Mouse (Mus musculus): ENCODE data around the gene Olfr559.

The Olfr559 gene

GRCm38 (mm10) chr7:102727391-102727790 lies at the start of gene Olfr559:
Gene Olfr559 (minus strand): TSS chr7:102727491.
- DNase-seq (ENCODE audit: low read depth, low spot score) = no peak

- no peak for DNase-seq (ENCODE audit: low read depth, low spot score)
Measured at GRCm38 (mm10) chr7:102770921-102771320, 43.6 kb upstream of the Olfr559 start, which contains the start of gene Olfr561. Gene Olfr561 (plus strand): TSS chr7:102771221.

- DNase-seq (ENCODE audit: low read depth, low spot score) = no peak
Measured at GRCm38 (mm10) chr7:102759266-102759665, 32.0 kb upstream of the Olfr559 start, which contains the start of the genes Olfr560 and Olfr78. Gene Olfr560 (minus strand): TSS chr7:102759366. Gene Olfr78 (minus strand): TSS chr7:102759471.

- DNase-seq (ENCODE audit: low read depth, low spot score) = peak; percentile 7
Measured at GRCm38 (mm10) chr7:102752086-102752485, 24.8 kb upstream of the Olfr559 start.

GRCm38 (mm10) chr7:102737705-102738104 lies 10.4 kb upstream of the Olfr559 start:
- DNase-seq (ENCODE audit: low read depth, low spot score) = no peak

- DNase-seq (ENCODE audit: low read depth, low spot score) = no peak
Measured at GRCm38 (mm10) chr7:102733793-102734192, 6.5 kb upstream of the Olfr559 start.

GRCm38 (mm10) chr7:102718970-102719369 lies 8.3 kb downstream of the Olfr559 start, which contains the start of gene Olfr33:
Gene Olfr33 (minus strand): TSS chr7:102719070.
- DNase-seq (ENCODE audit: low read depth, low spot score) = no peak

- DNase-seq (ENCODE audit: low read depth, low spot score) = no peak
Measured at GRCm38 (mm10) chr7:102701915-102702314, 25.4 kb downstream of the Olfr559 start, which contains the start of gene Olfr558. Gene Olfr558 (plus strand): TSS chr7:102702215.

- DNase-seq (ENCODE audit: low read depth, low spot score) = no peak
Measured at GRCm38 (mm10) chr7:102698461-102698860, 28.8 kb downstream of the Olfr559 start.

GRCm38 (mm10) chr7:102695358-102696125 lies 31.7 kb downstream of the Olfr559 start, which contains the start of gene Olfr557:
Gene Olfr557 (plus strand): TSS chr7:102695910.
- peak; percentile 51 for DNase-seq (ENCODE audit: low read depth, low spot score)

- DNase-seq (ENCODE audit: low read depth, low spot score) = peak; percentile 89
Measured at GRCm38 (mm10) chr7:102686944-102687501, 40.3 kb downstream of the Olfr559 start, which contains the start of gene Trim68. Gene Trim68 (minus strand): TSS chr7:102687327.

GRCm38 (mm10) chr7:102681916-102682315 lies 45.4 kb downstream of the Olfr559 start:
- DNase-seq (ENCODE audit: low read depth, low spot score) = no peak

GRCm38 (mm10) chr7:102676225-102676624 lies 51.1 kb downstream of the Olfr559 start:
- DNase-seq (ENCODE audit: low read depth, low spot score) = no peak
